Mouse (Mus musculus) urinary bladder, postnatal 14 days (tissue): ENCODE results near the gene Tab1.
"Not testable (repeated sequence)": the region's sequence is repeated elsewhere in the genome, so short reads cannot be mapped to it uniquely, and the experiment has no call there.

Source experiments
- DNase-seq: peaks from one replicate; pipeline ENCODE4 v3.0.0; 2021; ENCODE audit warnings: low spot score

Gene Tab1

GRCm38 (mm10) chr15:80105490-80106410 is 27.2 kb upstream of the Tab1 start:
- no peak for DNase-seq

GRCm38 (mm10) chr15:80107143-80107542 is 25.8 kb upstream of the Tab1 start:
- DNase-seq = no peak

GRCm38 (mm10) chr15:80107575-80107974 is 25.4 kb upstream of the Tab1 start:
- DNase-seq = no peak

- DNase-seq = no peak
Observed at GRCm38 (mm10) chr15:80111436-80111835, 21.5 kb upstream of the Tab1 start.

GRCm38 (mm10) chr15:80112499-80112898 is 20.4 kb upstream of the Tab1 start:
- DNase-seq = no peak

- no peak for DNase-seq
Observed at GRCm38 (mm10) chr15:80114414-80114813, 18.5 kb upstream of the Tab1 start.

GRCm38 (mm10) chr15:80115256-80115655 is 17.7 kb upstream of the Tab1 start:
- no peak for DNase-seq

GRCm38 (mm10) chr15:80115866-80116794 is 16.8 kb upstream of the Tab1 start:
- no peak for DNase-seq

- no peak for DNase-seq
Observed at GRCm38 (mm10) chr15:80117154-80117553, 15.8 kb upstream of the Tab1 start.

- DNase-seq = no peak
Observed at GRCm38 (mm10) chr15:80119076-80119475, 13.9 kb upstream of the Tab1 start.

- DNase-seq = no peak
Observed at GRCm38 (mm10) chr15:80121721-80122325, 11.1 kb upstream of the Tab1 start.

- not testable (repeated sequence) for DNase-seq
Observed at GRCm38 (mm10) chr15:80122431-80122830, 10.5 kb upstream of the Tab1 start.

- no peak for DNase-seq
Observed at GRCm38 (mm10) chr15:80124651-80125050, 8.3 kb upstream of the Tab1 start.

GRCm38 (mm10) chr15:80127191-80127590 is 5.7 kb upstream of the Tab1 start:
- no peak for DNase-seq

GRCm38 (mm10) chr15:80129982-80130381 is 2.9 kb upstream of the Tab1 start:
- no peak for DNase-seq

- DNase-seq = no peak
Observed at GRCm38 (mm10) chr15:80130689-80131088, 2.2 kb upstream of the Tab1 start.

GRCm38 (mm10) chr15:80131421-80131820 is 1.5 kb upstream of the Tab1 start:
- DNase-seq = no peak

GRCm38 (mm10) chr15:80132452-80132851 is 475 bp upstream of the Tab1 start:
- no peak for DNase-seq

GRCm38 (mm10) chr15:80133682-80134449 is 939 bp downstream of the Tab1 start:
- DNase-seq = peak; percentile 24

- DNase-seq = no peak
Observed at GRCm38 (mm10) chr15:80134450-80134847, 1.5 kb downstream of the Tab1 start.

- no peak for DNase-seq
Observed at GRCm38 (mm10) chr15:80135499-80135898, 2.6 kb downstream of the Tab1 start.

- DNase-seq = no peak
Observed at GRCm38 (mm10) chr15:80136645-80137044, 3.7 kb downstream of the Tab1 start.
